Mouse (Mus musculus) small intestine, adult 2 months (tissue): ENCODE measurements around the gene Ncam1.

Experiments used
- CTCF ChIP-seq: fragments of 200-500 bp; IDR thresholded peaks from 2 replicates; pipeline ENCODE4 v1.5.1; 2012; ENCODE audit warnings: low read depth, mild to moderate bottlenecking, control low read depth, inconsistent platforms, low read length, moderate library complexity, mixed read lengths; ENCODE audit not compliant: insufficient replicate concordance, insufficient read length; ENCODE audit errors: extremely low read depth
- POLR2A ChIP-seq: fragments of 200-500 bp; IDR thresholded peaks from 2 replicates; pipeline ENCODE4 v1.6.1; 2012; ENCODE audit warnings: low read depth, mild to moderate bottlenecking, control low read depth, inconsistent platforms, low read length, moderate library complexity

DNA sequence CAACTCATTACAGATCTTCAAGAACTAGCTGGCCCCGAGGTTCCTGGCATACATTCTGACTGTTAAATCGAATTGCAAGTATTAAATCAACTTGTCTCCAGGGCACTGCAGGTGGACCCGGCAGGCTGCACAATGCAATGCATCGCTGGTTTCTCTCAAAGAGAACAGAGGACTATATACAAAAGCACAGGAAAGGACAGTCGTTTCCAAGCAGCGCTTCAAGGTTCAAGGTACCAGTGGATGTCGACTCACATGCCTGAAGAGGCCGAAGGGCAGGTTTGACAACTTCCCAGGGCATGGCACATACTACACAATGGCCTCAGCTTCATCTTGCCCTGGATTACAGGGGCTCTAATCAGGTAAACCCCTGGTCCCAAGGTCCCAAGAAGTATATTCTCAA, 158.6 kb downstream of the Ncam1 start:
- TF ChIP-seq CTCF: no peak
- TF ChIP-seq POLR2A: no peak
